Mouse (Mus musculus): ENCODE results near the gene Commd4.
A peak's percentile ranks its signal among the peaks of the same experiment; 100 is the strongest.

Gene Commd4

GRCm38 (mm10) chr9:57141417-57142353 is 16.4 kb downstream of the Commd4 start:
- DNase-seq = no peak

GRCm38 (mm10) chr9:57139571-57139970 is 18.6 kb downstream of the Commd4 start:
- no peak for DNase-seq

- no peak for DNase-seq
Measured at GRCm38 (mm10) chr9:57139110-57139509, 19.0 kb downstream of the Commd4 start.

- DNase-seq = no peak
Measured at GRCm38 (mm10) chr9:57138507-57138906, 19.6 kb downstream of the Commd4 start.

GRCm38 (mm10) chr9:57137777-57138176 is 20.4 kb downstream of the Commd4 start:
- no peak for DNase-seq

- DNase-seq = no peak
Measured at GRCm38 (mm10) chr9:57137246-57137645, 20.9 kb downstream of the Commd4 start.

GRCm38 (mm10) chr9:57130577-57131433 is 27.3 kb downstream of the Commd4 start, which contains the start of gene Man2c1:
TSS of gene Man2c1 (plus strand) at chr9:57130690.
- peak; percentile 93 to 97 for DNase-seq

- no peak for DNase-seq
Measured at GRCm38 (mm10) chr9:57129641-57130040, 28.5 kb downstream of the Commd4 start.

- peak; percentile 25 to 45 for DNase-seq
Measured at GRCm38 (mm10) chr9:57117261-57117755, 40.8 kb downstream of the Commd4 start.
